Mouse (Mus musculus) brain, embryonic 14.5 days (tissue): ENCODE data around the gene Actg1.

Source experiments
- CTCF ChIP-seq: fragments of 200-500 bp; IDR thresholded peaks from 2 replicates; pipeline ENCODE4 v1.5.1; 2012; ENCODE audit warnings: inconsistent platforms, mild to moderate bottlenecking, moderate library complexity, borderline replicate concordance; ENCODE audit not compliant: insufficient read depth, insufficient read length; ENCODE audit errors: extremely low read depth
- POLR2A ChIP-seq: fragments of 200-500 bp; IDR thresholded peaks from 2 replicates; pipeline ENCODE4 v1.6.1; 2012; ENCODE audit warnings: mild to moderate bottlenecking, inconsistent platforms, borderline replicate concordance; ENCODE audit not compliant: poor library complexity, insufficient read depth, insufficient read length, severe bottlenecking; ENCODE audit errors: extremely low read depth

- TF ChIP-seq POLR2A (no peak), CTCF (no peak)
These were observed 11.7 kb upstream of the Actg1 start for GRCm38 (mm10) chr11:120360062-120360461.
